Mouse (Mus musculus): ENCODE results near the gene Cd320. TPM values are rescaled to one million over a fixed set of nuclear protein-coding genes. Genes with fewer than 3 reads are reported as not detected.
"Not testable (repeated sequence)": the region's sequence is repeated elsewhere in the genome, so short reads cannot be mapped to it uniquely, and the experiment has no call there.

The Cd320 gene
- total RNA-seq, 2 experiments from 2014 or later, result 1.5 to 4.0 TPM

DNA sequence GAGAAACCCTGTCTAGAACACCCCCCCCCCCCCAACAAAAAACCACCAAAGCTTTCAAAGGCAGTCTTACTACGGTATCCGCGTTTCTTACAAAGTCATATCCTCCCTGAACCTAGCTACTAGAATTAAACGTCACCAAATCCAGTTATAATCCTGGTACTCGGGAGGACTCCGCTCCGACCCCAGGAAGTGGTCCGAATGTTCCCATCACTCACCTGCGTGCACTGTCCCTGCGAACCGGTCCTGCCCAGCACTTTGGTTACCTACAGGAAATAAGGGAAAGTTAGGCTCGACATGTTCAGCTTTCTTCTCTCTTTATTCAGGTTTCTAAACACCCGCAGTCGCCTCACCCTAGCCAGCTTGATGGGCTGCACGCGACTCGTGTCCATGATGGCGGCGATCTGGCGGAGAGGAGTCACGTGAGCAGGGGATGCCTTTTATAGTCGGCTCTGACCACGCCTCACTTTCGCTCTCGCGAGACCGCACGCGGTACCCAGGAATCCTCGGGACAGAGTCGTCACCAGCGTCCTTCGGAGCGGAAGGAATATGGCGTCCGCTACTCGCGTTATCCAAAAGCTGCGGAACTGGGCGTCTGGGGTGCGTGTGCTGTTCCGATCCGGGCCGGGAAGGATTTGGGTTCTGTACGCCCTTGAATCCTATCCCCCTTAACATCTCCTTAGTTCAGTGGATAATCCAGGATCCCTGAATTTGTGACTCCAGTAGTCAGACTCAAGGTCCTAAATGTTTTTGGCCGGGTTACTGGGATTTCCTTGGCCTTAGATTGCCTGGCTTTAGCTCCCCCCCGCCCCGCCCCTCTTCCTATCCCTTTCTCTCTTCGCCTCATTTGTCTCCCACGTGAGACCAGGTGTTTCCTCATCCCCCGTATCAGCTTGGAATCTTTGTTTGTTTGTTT is 18.6 kb upstream of the Cd320 start, which contains the start of the genes Rps28 and Ndufa7:
Rps28 (minus strand) TSS at position 479 of the 913 bp plus-strand sequence.
Ndufa7 (plus strand) TSS at position 489 of the 913 bp plus-strand sequence.
- ATAC-seq (ENCODE audit: poor library complexity, severe bottlenecking), result peak; percentile 99

DNA sequence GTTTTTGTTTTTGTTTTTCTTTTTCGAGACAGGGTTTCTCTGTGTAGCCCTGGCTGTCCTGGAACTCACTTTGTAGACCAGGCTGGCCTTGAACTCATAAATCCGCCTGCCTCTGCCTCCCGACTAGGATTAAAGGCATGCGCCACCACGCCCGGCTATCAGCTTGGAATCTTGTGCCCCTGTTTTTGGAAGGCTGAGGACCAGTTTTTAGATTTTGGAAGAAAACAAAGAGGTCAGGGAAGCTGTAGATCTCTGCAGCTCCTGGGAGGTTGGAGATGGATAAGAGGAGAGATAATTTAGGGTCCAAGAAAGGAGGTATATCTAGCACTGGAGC is 17.9 kb upstream of the Cd320 start:
- not testable (repeated sequence) for ATAC-seq (ENCODE audit: poor library complexity, severe bottlenecking)

DNA sequence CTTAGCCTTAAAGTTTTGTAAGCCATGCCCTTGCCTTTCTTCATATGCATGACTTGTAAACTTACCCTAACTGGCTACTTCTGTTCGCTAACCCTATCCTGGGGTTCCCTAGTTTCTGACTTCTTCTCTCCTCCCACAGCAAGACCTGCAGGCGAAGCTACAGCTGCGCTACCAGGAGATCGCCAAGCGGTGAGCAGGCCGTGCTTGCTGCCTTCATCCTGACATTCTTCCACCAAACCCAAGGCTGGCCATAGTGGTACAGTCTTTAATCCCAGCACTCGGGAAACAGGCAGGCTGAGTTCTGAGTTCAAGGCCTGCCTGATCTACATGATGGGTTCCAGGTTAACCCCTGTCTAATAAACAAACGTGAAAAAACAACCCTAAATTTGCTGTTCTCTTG is 17.4 kb upstream of the Cd320 start:
- ATAC-seq (ENCODE audit: poor library complexity, severe bottlenecking), result no peak

GRCm38 (mm10) chr17:33826850-33827249 is 16.0 kb upstream of the Cd320 start:
- ATAC-seq (ENCODE audit: poor library complexity, severe bottlenecking), result peak; percentile 60

- no peak for ATAC-seq (ENCODE audit: poor library complexity, severe bottlenecking)
These were observed 14.0 kb upstream of the Cd320 start for GRCm38 (mm10) chr17:33828892-33829291.

GRCm38 (mm10) chr17:33829561-33829960 is 13.3 kb upstream of the Cd320 start:
- no peak for ATAC-seq (ENCODE audit: poor library complexity, severe bottlenecking)

DNA sequence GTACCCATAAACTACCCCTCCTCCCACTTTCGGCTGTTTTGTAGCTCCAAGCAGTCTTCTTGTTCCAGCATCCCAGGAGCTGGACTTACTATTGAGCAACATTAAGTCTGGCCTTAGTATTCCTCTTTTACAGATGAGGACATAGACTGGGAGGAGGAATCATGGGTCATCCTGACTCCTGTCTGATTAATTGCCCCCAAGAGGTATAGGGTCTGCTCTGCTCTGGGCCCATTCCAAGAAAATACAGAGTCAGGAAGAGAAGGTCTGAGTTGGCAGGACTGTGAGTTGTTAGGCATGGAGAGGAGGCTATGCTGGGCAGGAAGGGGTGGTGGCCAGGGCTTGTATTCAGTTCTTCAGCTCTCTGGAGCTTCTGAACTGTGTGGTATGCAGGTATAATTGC is 1.3 kb downstream of the Cd320 start:
- no peak for ATAC-seq (ENCODE audit: poor library complexity, severe bottlenecking)

GRCm38 (mm10) chr17:33848139-33848538 is 5.2 kb downstream of the Cd320 start:
- no peak for ATAC-seq (ENCODE audit: poor library complexity, severe bottlenecking)

- no peak for ATAC-seq (ENCODE audit: poor library complexity, severe bottlenecking)
These were observed 8.4 kb downstream of the Cd320 start for GRCm38 (mm10) chr17:33851331-33851730.

GRCm38 (mm10) chr17:33857816-33858215 is 14.9 kb downstream of the Cd320 start:
- ATAC-seq (ENCODE audit: poor library complexity, severe bottlenecking), result no peak

DNA sequence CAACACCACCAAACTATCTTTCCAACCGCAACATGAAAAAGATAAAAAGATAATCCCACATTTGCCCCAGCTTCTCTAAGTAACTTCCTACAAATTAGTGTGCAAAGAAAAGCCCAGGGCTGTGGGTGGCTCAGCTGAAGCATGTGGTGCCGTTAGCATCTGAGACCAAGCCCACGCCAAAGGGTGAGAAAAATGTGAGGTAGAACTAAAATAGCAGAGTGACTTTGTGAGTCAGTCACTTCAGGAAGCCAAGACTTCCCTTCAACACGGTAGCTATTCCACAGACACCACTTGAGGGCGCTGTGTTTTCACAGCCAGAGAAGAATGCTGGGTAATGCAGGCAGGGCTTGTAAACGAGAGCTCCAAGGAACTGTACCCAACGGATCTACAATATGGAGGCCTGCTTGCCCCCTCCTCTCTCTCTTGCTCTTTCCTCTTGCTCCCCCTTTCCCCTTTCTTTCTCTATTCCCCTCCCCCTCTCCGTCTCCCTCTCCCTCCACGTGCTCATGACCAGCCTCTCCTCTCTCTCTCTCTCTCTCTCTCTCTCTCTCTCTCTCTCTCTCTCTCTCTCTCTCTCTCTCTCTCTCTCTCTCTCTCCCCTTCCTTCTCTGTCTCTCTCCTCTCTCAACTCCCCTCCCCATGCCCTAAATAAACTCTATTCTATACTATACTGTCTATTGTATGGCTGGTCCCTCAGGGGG is 22.6 kb downstream of the Cd320 start:
- ATAC-seq (ENCODE audit: poor library complexity, severe bottlenecking), result peak; percentile 80

DNA sequence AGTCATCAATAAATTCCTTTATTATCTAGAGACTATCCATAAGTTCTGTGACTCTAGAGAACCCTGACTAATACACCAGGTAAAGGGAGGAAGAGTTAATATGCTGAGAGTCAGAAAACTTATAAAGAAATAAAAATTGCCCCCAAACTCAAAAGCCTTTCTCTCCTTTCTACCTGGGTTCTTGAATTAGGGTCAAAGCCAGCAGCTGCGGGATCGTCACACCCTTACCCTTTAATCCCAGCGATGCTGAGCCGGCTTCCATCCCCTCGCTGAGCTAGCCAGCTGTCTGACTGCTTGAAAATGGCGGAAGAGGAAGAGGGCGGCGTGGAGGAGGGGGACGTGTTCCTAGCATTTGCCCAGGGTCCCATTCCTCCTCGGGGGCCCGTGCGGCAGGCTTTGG is 30.6 kb downstream of the Cd320 start, which contains the start of gene Gm7029:
Gm7029 (plus strand) TSS at position 301 of the 400 bp plus-strand sequence.
- ATAC-seq (ENCODE audit: poor library complexity, severe bottlenecking), result not testable (repeated sequence)

DNA sequence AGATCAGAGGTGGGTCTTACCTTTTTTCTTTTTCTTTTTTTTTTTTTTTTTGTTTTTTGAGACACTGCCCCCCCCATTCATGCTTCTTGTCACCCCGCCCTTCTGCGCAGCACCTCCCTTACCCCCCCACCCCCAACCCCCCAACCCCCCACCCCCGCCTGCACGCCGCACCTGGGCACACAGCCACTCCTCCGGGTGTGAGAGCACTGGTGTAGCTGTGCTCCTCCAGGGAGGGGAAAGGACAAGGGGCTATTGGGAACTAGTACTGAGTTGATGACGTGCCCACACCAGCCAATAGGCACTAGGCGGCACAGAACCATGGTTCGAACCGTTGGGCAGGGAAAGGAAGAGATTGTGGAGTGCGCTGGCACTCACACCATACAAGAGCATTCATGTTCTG is 31.5 kb downstream of the Cd320 start:
- no peak for ATAC-seq (ENCODE audit: poor library complexity, severe bottlenecking)

DNA sequence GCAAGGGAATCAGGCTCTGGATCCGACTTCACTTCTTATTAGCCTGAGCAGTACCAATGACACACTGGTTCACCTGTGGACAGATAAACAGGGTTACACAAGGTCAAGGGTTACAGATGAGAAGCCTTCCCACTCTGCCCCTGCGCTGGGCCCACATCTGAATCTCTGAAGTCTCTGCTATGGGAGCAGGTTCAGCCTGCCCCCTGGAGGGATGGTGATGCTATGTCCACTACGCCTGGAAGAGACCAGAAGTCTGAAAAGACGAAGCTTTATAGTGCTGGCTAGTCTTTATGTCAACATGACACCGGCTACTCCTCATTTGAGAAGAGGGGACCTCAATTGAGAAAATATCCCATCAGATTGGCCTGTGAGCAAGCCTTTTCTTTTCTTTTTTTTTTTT is 32.9 kb downstream of the Cd320 start:
- ATAC-seq (ENCODE audit: poor library complexity, severe bottlenecking), result not testable (repeated sequence)

DNA sequence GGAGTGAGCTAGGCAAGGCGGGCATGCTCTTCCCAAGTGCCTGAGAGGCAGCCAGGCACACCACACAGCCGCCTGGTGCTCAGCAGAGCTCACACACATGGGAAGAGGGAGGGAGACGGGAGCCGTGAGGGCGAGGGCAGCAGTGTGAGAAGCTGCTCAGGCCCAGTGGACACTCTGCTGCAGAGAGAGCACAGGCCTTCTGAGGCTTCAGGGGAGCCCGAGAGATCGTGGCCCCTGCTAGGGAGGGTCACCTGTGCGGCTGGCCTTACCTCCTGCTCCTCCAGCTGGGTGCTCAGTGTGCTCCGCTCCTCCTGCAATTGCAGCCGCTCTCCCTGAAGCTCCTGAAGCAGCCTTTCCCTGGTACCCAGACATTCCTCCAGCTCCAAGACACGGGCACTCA is 41.4 kb downstream of the Cd320 start:
- not testable (repeated sequence) for ATAC-seq (ENCODE audit: poor library complexity, severe bottlenecking)

DNA sequence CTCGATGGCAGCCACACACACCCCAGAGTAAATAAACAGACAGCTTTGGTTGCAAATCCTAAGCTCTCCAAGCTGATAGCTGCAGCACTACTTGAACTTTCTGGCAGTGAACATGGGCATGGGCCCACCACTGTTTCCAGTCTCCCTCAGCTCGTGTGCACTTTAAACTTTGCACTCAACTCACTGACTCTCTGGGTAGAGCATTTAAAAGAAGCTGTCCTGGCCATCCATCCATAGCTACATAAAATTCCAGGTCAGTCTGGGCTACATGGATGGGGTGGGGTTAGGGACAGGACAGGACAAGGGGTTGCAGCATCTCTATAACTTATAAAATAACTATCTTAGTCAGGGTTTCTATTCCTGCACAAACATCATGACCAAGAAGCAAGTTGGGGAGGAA is 44.9 kb downstream of the Cd320 start:
- not testable (repeated sequence) for ATAC-seq (ENCODE audit: poor library complexity, severe bottlenecking)

- ATAC-seq (ENCODE audit: poor library complexity, severe bottlenecking), result not testable (repeated sequence)
These were observed 45.3 kb downstream of the Cd320 start for GRCm38 (mm10) chr17:33888230-33888629.

DNA sequence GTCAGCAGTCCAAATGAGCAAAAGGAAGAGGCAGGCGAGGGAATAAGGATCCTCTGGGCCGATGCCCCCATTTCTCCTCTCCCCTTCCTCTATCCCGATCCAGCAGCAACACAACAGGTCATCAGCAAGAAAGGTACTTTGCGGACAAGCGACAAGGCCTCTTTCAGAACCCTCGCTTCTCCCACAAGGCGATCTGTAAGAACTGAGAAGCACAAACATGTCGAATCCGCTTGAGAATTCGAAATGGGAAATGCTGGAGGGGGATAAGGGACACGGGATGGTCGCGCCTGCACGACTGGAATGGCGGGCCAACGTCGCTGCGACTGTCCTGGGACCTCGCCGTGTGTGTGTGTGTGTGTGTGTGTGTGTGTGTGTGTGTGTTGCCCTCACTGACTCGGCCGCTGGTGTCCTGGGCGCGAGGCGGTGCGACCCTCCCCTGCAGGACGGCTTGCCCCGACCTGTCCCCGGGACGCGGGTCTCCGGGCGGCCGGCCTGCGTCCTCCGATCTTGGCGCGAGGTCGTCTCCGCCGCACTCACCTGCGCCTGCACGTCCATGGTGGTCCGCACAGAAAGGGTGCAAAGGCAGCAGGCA is 47.1 kb downstream of the Cd320 start:
- ATAC-seq (ENCODE audit: poor library complexity, severe bottlenecking), result not testable (repeated sequence)

DNA sequence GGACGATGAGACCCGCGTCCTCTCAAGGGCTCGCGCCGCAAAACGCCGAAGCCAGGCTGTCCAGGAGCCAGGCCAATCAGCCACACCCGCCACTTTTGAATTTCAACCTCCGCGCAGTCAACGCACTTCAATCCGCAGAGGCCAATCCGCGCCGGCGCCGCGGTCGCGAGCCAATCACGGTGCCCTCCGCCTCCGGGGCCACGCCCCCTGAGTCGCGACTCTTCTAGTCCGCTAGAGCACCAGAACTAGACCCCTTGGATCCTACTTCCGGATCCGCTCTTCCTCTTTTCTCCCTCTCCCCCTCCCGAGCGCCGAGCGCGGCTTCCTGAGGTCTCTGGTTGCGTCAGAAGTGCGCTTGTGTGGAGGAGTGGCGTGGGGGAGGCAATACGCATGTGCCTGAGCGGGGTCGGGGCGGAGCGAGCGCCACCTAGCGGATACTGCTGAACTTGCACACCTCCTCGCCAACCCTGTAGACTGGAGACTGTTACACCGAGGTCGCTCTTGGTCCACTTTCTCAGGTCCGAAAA is 47.7 kb downstream of the Cd320 start, which contains the start of gene Kifc1:
Kifc1 (minus strand) TSS at position 129 of the 527 bp plus-strand sequence.
- peak; percentile 99 for ATAC-seq (ENCODE audit: poor library complexity, severe bottlenecking)

- ATAC-seq (ENCODE audit: poor library complexity, severe bottlenecking), result no peak
These were observed 48.5 kb downstream of the Cd320 start for GRCm38 (mm10) chr17:33891357-33891756.

DNA sequence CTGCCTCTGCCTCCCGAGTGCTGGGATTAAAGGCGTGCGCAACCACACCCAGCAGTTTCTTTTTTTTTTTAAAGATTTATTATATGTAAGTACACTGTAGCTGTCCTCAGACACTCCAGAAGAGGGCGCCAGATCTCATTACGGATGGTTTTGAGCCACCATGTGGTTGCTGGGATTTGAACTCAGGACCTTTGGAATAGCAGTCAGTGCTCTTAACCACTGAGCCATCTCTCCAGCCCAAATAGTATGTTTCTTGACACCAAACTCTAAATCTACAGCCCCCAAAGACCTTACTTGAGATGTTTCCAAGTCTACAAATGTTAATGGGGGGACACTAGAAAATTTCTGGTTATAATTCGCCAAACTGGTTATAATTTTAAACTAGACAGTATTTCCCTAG is 49.0 kb downstream of the Cd320 start:
- not testable (repeated sequence) for ATAC-seq (ENCODE audit: poor library complexity, severe bottlenecking)
